Mouse (Mus musculus) ovary, adult 18-20 months (tissue): ENCODE results near the gene Zscan29.

Experiments used
- DNase-seq: peaks from one replicate; pipeline ENCODE4 v3.0.0; 2022; ENCODE audit warnings: low spot score, mixed read lengths

Zscan29 gene

DNA sequence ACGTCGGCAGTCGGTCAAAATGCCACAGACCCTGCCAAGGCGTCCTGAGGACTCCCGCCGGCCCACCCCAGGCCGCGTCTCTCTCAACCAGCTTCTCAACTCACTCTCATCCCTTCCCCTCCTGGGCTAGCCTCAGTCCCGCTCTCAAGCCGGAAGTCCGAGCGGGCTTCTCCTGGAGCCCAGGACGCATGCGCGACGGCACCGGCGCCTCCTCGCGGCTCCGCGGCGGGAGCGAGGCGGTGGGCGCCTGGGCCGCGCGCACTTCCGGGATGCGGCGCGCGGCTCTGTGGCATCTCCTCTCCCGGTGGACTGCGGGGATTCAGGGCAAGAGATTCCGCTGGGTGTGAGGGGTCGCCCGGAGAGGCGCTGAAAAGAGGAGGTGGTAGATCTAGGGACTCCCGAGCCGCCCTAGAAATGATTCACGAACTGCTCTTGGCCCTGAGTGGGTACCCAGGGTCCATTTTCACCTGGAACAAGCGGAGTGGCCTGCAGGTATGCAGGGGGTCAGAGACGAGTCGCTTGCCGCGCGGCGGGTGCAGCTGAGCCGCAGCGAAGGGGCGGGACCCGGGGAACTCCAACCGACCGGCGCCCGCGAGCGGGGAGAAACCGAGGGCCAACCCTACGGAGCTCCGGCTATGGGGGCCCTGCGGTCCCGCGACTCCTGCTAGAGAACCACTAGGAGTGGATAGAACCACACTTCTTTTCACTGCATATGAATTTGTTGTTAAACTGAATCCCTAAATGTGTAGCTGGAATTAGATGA is at the start of gene Zscan29:
Gene Zscan29, minus strand, starts transcription at position 146 of the 763 bp plus-strand sequence.
- peak; percentile 82 for DNase-seq

DNA sequence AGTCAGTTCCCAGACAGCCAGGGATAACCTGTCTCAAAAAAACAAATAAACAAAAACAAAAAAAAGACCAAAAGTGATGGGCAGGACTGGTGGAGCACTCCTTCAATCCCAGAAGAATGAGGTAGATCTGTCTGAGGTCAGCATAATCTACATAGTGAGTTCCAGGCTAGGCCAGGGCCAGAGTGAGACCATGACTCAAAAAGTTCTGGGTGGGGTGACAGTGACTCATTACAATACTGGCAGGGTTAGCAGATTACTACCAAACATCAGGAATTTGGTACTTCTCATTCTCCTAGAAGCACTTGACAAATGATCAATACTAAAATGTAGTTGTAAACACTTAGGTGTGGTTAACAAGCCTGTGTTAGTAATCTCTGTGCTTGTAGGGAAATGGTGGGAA is 49.1 kb upstream of the Zscan29 start:
- DNase-seq, result no peak

DNA sequence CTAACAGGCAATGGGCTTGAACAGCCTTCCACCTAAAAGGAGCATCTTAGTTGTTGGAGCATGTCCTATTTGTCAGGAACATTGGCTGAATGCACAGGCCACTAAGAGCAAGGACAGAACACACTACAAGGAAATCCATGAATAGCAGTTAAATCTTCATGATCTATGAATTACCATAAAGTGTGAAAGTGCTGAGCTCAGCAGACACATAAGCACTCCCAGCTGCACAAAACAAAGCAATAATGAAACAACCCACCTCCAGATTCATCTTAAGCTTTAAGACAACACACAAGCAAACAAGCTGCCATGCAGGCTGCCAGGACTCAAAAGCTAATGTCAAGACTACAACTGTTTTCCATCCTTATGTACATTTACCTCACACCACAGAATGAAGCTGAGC is 48.3 kb upstream of the Zscan29 start:
- no peak for DNase-seq

DNA sequence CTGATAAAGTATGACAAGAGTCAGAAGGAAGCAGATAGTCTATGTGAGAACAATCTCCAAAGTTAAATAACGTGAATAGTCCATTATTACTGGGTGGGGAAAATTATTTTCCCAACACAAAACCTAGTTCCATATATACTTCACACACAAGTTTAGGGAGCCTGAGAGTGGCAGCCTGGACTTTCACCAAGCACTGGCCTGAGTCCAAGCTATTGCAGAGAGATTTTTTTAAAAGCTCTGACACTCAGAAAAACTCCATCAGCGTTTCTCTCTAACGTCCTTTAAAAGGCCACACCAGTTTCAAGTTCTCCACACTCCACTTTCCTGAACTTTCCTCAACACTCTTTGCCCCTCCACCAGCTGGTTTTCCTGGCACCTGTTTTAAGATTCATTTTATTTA is 43.6 kb upstream of the Zscan29 start:
- DNase-seq, result no peak

DNA sequence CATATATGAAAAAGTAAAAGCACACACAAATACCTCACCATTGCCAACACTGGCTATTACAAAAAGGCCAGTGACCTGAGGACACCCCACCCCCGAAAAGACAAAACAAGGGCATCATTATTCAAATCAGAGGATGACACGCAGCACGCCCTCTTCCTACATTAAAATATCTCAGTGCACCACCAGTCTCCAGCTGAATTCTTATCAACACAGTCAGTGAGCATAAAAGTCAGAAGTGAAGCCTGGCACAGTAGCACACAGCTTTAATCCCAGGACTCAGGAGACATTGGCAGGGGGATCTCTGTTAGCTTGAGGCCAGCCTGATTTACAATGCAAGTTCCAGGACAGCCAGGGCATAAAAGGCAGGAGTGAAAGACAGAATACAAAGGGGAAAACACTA is 35.6 kb upstream of the Zscan29 start:
- no peak for DNase-seq

DNA sequence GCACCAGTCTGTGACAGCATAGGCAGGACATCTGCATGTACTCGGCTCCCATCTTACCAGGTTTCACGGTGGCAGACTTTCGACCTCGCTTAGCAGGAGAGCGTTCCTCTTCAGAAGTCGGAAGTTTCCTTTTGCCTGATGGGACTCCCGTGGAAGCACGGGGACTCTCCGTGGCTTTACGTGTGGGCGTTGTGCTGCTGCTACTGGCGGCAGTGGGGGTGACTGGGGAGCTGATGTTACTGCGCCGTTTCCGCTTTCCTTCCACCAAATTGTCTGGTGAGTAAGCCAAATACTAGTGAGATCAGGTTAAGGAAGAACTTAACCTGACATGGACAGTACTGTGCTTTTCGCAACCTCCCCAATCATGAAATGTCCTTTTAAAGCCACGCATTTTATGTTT is 33.4 kb upstream of the Zscan29 start:
- DNase-seq, result no peak

GRCm38 (mm10) chr2:121195466-121195865 is 24.5 kb upstream of the Zscan29 start:
- DNase-seq, result no peak

DNA sequence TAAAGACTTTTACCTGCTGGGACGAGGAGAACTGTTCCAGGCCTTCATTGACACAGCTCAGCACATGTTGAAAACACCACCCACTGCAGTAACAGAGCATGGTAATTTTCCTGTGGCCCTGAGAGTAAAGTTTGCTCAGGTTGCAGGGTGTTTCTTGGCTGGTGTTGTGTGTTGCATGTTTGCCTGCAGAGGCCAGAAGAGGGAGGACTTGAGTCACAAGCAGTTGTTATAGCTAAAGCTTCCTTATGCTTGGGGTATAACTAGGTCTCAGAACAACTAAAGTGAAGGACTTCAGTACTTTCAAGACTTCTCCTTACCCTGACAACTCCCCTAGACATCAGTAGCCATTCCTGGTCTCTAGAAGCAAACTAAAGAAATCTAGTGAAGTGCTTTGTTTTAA is 17.6 kb upstream of the Zscan29 start:
- no peak for DNase-seq

GRCm38 (mm10) chr2:121184142-121184541 is 13.2 kb upstream of the Zscan29 start:
- no peak for DNase-seq

DNA sequence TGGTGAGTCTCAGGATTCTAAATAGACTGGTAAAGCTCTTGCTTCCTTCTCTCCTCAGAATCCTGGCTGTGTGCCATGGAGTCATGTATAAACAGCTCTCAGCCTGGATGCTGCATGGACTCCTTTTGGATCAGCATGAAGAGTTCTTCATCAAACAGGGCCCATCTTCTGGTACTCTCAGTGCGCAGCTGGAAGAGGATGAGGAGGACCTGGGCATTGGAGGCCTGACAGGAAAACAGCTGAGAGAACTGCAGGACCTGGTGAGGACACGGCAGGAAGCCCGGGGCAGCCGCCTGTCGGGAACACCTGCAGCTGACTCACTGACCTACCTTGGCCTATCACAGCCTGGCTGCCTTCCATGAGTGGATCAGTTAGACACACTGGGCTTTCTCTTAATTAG is 12.5 kb upstream of the Zscan29 start:
- no peak for DNase-seq

DNA sequence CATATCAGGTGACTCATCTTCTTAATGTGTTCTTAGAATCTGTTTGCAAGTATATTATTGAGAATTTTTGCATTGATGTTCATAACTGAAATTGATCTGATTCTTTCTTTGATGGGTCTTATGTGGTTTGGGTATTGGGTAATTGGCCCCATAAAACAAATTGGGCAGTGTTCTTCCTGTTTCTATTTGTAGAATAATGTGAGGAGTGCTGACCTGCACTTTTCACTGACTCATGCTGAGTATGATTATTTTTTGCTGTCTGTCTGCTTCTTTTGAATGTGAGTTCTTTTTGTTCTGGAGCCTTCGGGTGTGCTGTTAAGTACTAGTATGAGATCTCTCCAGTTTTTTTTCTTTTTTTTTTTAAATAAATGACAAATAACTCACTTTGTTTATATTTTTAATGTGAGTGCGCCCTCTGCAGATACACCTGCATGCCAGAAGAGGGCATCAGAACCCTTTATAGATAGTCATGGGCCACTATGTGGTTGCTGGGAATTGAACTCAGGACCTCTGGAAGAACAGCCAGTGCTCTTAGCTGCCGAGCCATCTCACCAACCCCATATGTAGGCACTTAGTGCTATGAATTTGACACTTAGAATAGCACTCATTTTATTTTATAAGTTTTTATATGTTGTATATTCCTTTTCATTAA is 8.0 kb upstream of the Zscan29 start:
- DNase-seq, result no peak

DNA sequence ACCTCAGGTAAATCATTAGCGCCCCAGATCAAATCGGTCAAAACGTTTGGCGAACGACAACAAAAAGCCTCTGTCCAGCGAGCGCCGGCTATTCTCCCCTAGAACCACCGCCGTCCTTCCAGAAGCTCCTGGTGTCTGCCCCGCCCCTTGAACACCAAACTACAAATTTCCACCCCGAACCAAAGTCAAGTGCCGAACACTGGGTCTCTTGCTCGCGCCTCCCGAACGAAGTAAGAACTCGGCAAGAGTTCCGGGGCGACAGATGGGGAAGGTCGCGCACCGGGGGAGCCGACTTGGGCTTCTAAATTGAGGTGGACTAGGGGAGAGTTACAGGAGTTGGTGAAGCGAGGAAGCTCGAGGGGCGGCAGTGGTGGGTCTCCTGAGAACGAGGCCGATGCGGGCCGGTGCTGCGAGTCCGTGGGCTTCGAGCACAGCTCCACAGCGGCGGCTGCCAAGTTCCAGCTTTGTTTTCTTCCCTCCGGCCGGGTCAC is 399 bp downstream of the Zscan29 start, which contains the start of gene Tubgcp4:
Gene Tubgcp4, plus strand, starts transcription at position 174 of the 491 bp plus-strand sequence.
- peak; percentile 30 for DNase-seq

- DNase-seq, result no peak
These were observed 1.0 kb downstream of the Zscan29 start for GRCm38 (mm10) chr2:121169902-121170301.

DNA sequence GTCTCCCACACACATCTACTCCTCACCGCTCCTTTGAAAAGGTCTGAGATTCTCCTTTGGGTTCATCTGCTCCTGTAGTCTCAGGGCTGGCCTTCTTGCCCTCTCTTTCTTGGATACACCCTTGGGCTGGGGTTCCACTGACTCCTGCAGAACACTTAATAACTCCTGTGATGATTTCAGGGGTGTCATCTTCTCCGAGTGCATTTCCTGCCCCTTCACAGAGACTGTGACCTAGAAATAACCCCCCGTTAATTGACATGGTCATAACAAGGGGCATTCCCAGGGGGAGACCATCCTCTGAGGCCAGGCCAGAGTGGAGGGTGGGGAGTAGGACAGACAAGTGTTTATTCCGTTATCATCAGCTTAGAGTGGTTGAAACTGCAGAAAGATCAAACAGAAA is 1.8 kb downstream of the Zscan29 start:
- no peak for DNase-seq

- DNase-seq, result no peak
These were observed 17.8 kb downstream of the Zscan29 start for GRCm38 (mm10) chr2:121153100-121153499.

GRCm38 (mm10) chr2:121149679-121150078 is 21.2 kb downstream of the Zscan29 start:
- no peak for DNase-seq

- DNase-seq, result no peak
These were observed 28.5 kb downstream of the Zscan29 start for GRCm38 (mm10) chr2:121142415-121142814.

GRCm38 (mm10) chr2:121141216-121142035 is 29.5 kb downstream of the Zscan29 start:
- no peak for DNase-seq

GRCm38 (mm10) chr2:121140018-121140882 is 30.7 kb downstream of the Zscan29 start, which contains the start of the genes Adal and Lcmt2:
TSS of gene Adal (plus strand) at chr2:121140428.
TSS of gene Lcmt2 (minus strand) at chr2:121140653.
- peak; percentile 84 for DNase-seq

- peak; percentile 8 for DNase-seq
These were observed 31.5 kb downstream of the Zscan29 start for GRCm38 (mm10) chr2:121139266-121140017.

DNA sequence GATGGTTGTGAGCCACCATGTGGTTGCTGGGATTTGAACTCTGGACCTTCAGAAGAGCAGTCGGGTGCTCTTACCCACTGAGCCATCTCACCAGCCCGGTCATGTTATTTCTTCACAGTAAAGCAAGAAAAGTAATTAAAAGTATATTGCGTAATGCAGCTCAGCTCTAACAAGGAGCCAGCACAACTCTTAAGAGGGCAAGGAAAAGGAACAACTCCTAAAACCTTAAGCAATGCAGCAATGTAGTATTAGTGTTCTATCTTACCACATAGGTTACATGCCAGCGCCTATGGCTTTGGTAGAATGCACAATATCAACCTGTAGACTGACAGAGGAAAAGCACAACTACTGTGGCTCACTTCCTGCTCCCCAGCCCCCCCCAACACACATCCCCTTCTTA is 33.6 kb downstream of the Zscan29 start:
- DNase-seq, result no peak
